Mouse (Mus musculus) heart, embryonic 15.5 days (tissue): ENCODE measurements around the gene Gpr6. TPM values are rescaled to one million over a fixed set of nuclear protein-coding genes. Genes with fewer than 3 reads are reported as not detected.

Experiments used
- ATAC-seq: fragments of 200-750 bp; cut with Nextera tagmentation; replicated peaks from 2 replicates; pipeline ENCODE4 v1.8.0; 2017; ENCODE audit warnings: low read depth, moderate TSS enrichment; ENCODE audit not compliant: insufficient number of reproducible peaks, insufficient read depth, low FRiP score
- H3K27ac ChIP-seq: fragments of 300-500 bp; sonication (generic); 2 replicates; pipeline ENCODE4 v1.5.1; 2015; ENCODE audit warnings: mild to moderate bottlenecking, inconsistent platforms
- H3K27me3 ChIP-seq: fragments of 300-500 bp; sonication (generic); 2 replicates; pipeline ENCODE4 v1.6.1; 2015; ENCODE audit warnings: inconsistent platforms
- H3K36me3 ChIP-seq: fragments of 300-500 bp; sonication (generic); 2 replicates; pipeline ENCODE4 v1.6.1; 2015; ENCODE audit warnings: mild to moderate bottlenecking, inconsistent platforms
- H3K4me1 ChIP-seq: fragments of 300-500 bp; sonication (generic); replicated peaks from 2 replicates; pipeline ENCODE4 v1.6.1; 2015; ENCODE audit warnings: inconsistent platforms
- H3K4me2 ChIP-seq: fragments of 300-500 bp; sonication (generic); 2 replicates; pipeline ENCODE4 v1.6.1; 2015; ENCODE audit warnings: inconsistent platforms, mild to moderate bottlenecking, moderate library complexity
- H3K4me3 ChIP-seq: fragments of 300-500 bp; sonication (generic); 2 replicates; pipeline ENCODE4 v1.5.1; 2015; ENCODE audit warnings: mild to moderate bottlenecking, inconsistent platforms
- H3K9ac ChIP-seq: fragments of 300-500 bp; sonication (generic); 2 replicates; pipeline ENCODE4 v1.6.1; 2015; ENCODE audit warnings: mild to moderate bottlenecking, inconsistent platforms
- H3K9me3 ChIP-seq: fragments of 300-500 bp; sonication (generic); replicated peaks from 2 replicates; pipeline ENCODE4 v1.6.1; 2016; ENCODE audit warnings: inconsistent platforms
- WGBS: fragments of 180-500 bp; shearing (Covaris S2); methylation state at CpG from one replicate; pipeline ENCODE4 v1.1.7; 2015; ENCODE audit warnings: mixed read lengths; 5-methylcytosine and 5-hydroxymethylcytosine counted together
- polyA plus RNA-seq: library from polyadenylated mRNA; unstranded; fragments of >200 nt; fragmentation: Nextera tagmentation; extraction: Ambion mirVana; gene quantifications from 2 replicates; pipeline ENCODE4 v1.2.1, GENCODE M21; 2015

Gpr6 gene
- polyA plus RNA-seq, 1 experiment from 2014 or later: not detected

DNA sequence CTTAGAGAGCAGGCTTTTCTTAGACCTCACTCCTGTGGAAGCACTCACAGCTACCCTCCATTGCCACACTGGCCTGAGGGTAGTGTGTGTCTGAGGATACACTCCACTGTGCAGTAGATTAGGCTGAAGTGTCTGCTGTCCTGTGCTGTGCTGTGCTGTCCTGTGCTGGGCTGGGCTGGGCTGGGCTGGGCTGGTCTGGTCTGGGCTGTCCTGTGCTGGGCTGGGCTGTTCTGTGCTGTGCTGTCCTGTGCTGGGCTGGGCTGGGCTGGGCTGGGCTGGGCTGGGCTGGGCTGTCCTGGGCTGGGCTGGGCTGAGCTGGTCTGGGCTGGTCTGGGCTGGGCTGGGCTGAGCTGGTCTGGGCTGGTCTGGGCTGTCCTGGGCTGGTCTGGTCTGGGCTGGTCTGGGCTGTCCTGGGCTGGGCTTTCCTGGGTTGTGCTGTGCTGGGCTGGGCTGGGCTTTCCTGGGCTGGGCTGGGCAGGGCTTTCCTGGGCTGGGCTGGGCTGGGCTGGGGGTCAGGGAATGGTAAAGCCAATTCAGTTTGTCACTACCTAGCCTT is 31.5 kb downstream of the Gpr6 start:
- Histone ChIP-seq H3K4me2 (no peak overlapping the region), H3K27me3 (no peaks in the 10 kb centered on the region), H3K9me3 (no peaks in the 10 kb centered on the region), H3K9ac (no peak overlapping the region), H3K4me1 (no peaks in the 10 kb centered on the region), H3K4me3 (no peak overlapping the region), H3K36me3 (no peaks in the 10 kb centered on the region), H3K27ac (no peak overlapping the region)
- ATAC-seq: no peak

DNA sequence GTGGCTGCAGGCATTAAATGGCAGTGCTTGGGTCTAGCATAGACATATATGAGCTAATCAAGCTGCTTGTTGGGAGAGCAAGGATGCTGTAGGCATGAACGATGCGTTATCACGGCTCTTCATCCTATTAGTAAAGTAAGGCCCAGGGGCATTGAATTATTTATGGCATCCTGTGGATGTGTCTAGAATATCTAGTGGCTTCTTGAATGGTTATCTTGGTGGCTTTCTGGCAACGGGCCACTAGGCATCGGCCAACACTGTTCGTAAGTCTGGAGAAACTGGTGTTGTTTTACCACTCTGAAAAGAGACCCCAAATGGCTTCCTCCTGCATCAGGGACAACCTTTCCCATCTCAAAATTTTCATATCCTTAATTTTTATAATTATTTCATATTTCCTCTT is 33.6 kb downstream of the Gpr6 start:
- ATAC-seq: no peak

DNA sequence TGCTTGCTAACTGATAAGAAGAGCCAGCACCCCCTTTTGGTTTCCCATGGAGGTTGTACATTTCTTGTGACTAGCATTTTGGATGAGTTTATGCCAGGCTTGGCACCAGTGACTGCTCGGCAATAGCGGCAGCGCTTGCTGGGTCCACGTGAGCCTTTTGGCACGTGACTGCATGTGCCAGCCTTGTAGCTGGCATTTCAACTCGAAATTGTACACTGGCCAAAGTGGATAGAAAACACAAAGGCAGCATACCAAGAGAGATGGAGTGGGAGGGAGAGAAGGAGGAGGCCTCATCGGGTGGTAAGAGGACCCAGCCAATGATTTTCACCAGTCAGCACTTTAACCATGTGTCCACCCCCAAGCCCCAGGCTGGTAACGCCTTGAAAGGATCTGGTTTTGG is 34.4 kb downstream of the Gpr6 start:
- Histone ChIP-seq H3K27ac (no peak overlapping the region), H3K36me3 (no peaks in the 10 kb centered on the region), H3K9ac (no peak overlapping the region), H3K9me3 (no peaks in the 10 kb centered on the region), H3K27me3 (no peaks in the 10 kb centered on the region), H3K4me2 (no peak overlapping the region), H3K4me1 (no peaks in the 10 kb centered on the region), H3K4me3 (no peak overlapping the region)
- 66% methylated on average over 8 of the region's 8 CpGs for WGBS
- ATAC-seq: no peak

More for the DNA sequence above, 33.6 kb downstream of the Gpr6 start:
- H3K27ac ChIP-seq: no peak overlapping the region
- H3K27me3 ChIP-seq: no peaks in the 10 kb centered on the region
- H3K4me3 ChIP-seq: no peak overlapping the region
- no peaks in the 10 kb centered on the region for H3K4me1 ChIP-seq
- H3K9ac ChIP-seq: no peak overlapping the region
- no peak overlapping the region for H3K4me2 ChIP-seq
- H3K36me3 ChIP-seq: no peaks in the 10 kb centered on the region
- H3K9me3 ChIP-seq: no peaks in the 10 kb centered on the region
- 75% methylated on average over 6 of the region's 6 CpGs for WGBS

DNA sequence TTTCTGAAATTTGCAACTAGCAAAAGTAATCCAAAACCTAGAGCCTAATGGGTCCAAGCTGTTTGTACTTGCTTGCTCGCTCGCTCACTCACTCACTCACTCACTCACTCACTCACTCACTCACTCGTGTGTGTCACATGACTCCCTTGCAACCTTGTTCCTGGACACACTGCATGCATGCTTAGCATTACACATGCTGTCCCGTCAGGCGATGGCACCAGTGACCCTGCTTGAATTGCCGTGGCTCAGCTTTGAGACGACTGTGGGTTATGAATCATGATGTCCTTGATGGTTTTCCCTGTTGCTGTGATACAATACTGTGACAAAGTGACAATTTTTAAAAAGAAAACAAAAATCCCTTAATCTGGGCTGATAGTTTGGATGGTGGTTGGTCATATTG is 39.3 kb downstream of the Gpr6 start:
- Histone ChIP-seq H3K9me3 (no peaks in the 10 kb centered on the region), H3K27me3 (no peaks in the 10 kb centered on the region), H3K36me3 (no peaks in the 10 kb centered on the region), H3K27ac (no peak overlapping the region), H3K9ac (no peak overlapping the region), H3K4me3 (no peak overlapping the region), H3K4me1 (0 out of 2 replicates have a peak, but pooled peaks cover 2% of the 10 kb centered on the region), H3K4me2 (no peak overlapping the region)
- 76% methylated on average over 7 of the region's 7 CpGs for WGBS
- ATAC-seq: no peak

DNA sequence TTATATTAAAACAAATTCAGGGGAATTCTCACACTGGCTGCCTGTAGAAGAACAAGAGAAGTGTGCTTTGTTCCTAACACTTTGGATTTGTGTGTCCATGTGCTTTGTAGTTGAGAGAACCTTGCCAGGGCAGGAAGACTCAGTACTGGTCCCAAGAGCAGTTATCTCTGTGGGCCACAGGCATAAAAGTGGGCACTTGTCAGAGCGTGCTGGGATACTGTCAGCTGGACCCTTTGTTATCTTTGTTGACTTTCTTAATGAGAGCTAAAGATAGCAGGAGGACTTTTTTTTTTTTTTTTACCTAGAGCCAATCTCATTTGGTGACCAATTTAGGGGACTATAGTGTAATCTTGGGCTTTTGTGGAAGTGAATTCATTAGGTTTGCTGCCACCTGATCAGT is 47.2 kb downstream of the Gpr6 start:
- Histone ChIP-seq H3K27me3 (no peaks in the 10 kb centered on the region; the same call in 1 of the 2 replicates), H3K4me1 (0 out of 2 replicates have a peak, but pooled peaks cover 9% of the 10 kb centered on the region), H3K36me3 (no peaks in the 10 kb centered on the region), H3K9ac (no peak overlapping the region), H3K4me3 (no peak overlapping the region), H3K9me3 (no peaks in the 10 kb centered on the region), H3K4me2 (no peak overlapping the region), H3K27ac (no peak overlapping the region)
- 24% methylated on average over 1 of the region's 1 CpGs for WGBS
- ATAC-seq: no peak

DNA sequence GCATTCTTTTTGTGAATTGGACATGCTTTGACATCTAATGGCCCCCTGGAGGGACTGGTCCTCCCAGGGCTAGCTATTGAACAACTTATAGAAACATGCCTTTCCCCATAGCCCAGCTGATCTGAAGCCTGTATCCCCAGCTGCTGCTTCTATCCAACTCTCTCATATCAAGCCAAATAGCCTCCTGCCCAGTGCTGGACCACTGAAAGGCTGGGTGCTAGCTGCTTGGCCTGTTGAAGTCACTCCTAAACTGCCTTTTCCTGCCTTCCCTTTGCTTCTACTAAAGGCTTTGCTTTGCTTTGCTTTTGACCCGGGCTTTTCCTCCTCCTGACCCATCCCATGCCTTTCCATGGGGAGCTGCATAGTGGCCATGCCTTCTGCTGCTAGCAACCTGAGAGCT is 47.7 kb downstream of the Gpr6 start:
- WGBS: 7% methylated on average over 1 of the region's 1 CpGs
- no peak overlapping the region for H3K27ac ChIP-seq

DNA sequence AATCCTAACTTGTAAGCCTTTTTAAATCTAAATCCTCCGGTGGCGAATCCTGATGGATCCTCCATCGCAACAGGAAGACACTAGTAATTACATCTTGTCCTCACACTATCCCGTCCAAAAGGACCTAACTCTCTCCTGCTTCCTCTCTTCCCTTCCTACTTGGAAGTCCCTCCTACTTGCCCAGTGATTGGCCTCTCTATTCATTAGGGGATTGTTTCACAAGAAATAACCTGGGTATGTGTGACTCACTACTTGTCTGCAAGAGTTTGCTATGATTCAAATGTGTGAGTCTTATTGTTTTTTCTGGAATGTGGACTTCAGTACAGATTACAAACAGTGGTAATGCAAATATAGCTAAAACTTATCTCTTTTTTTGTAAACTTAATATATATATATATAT is 49.9 kb downstream of the Gpr6 start:
- H3K36me3 ChIP-seq: no peaks in the 10 kb centered on the region
- WGBS: 93% methylated on average over 4 of the region's 4 CpGs
- H3K27me3 ChIP-seq: peaks cover 3% of the 10 kb centered on the region; the same call in 1 of the 2 replicates
- no peak overlapping the region for H3K9ac ChIP-seq
- H3K4me1 ChIP-seq: 0 out of 2 replicates have a peak, but pooled peaks cover 6% of the 10 kb centered on the region
- no peak overlapping the region for H3K27ac ChIP-seq
- no peak overlapping the region for H3K4me2 ChIP-seq
- no peak for ATAC-seq
- no peak overlapping the region for H3K4me3 ChIP-seq
- H3K9me3 ChIP-seq: no peaks in the 10 kb centered on the region

More for the DNA sequence above, 47.7 kb downstream of the Gpr6 start:
- Histone ChIP-seq H3K4me1 (0 out of 2 replicates have a peak, but pooled peaks cover 9% of the 10 kb centered on the region), H3K27me3 (peaks cover under 1% of the 10 kb centered on the region; the same call in 1 of the 2 replicates), H3K36me3 (no peaks in the 10 kb centered on the region), H3K9ac (no peak overlapping the region), H3K9me3 (no peaks in the 10 kb centered on the region), H3K4me2 (no peak overlapping the region), H3K4me3 (no peak overlapping the region)
- ATAC-seq: no peak

Other genes starting within 250 kb of the Gpr6 start
- 22.0 and 25.0 TPM in 2 replicates for gene Cdc40, start 189.0 kb downstream of the Gpr6 start, polyA plus RNA-seq
- 9.6 and 10.5 TPM in 2 replicates for gene Wasf1, start 188.8 kb downstream of the Gpr6 start, polyA plus RNA-seq
- 53.7 and 56.7 TPM in 2 replicates for gene Fig4, start 231.0 kb upstream of the Gpr6 start, polyA plus RNA-seq
- gene Ak9, start 231.7 kb upstream of the Gpr6 start, polyA plus RNA-seq: 0.21 and 0.22 TPM in 2 replicates